Mouse (Mus musculus): ENCODE measurements at regions not wholly inside any gene's neighbourhood (a gene's known extent, or its start where the extent isn't known, plus 50 kb on each side); places are given as distances from the start of the nearest gene placed in this dataset.

DNA sequence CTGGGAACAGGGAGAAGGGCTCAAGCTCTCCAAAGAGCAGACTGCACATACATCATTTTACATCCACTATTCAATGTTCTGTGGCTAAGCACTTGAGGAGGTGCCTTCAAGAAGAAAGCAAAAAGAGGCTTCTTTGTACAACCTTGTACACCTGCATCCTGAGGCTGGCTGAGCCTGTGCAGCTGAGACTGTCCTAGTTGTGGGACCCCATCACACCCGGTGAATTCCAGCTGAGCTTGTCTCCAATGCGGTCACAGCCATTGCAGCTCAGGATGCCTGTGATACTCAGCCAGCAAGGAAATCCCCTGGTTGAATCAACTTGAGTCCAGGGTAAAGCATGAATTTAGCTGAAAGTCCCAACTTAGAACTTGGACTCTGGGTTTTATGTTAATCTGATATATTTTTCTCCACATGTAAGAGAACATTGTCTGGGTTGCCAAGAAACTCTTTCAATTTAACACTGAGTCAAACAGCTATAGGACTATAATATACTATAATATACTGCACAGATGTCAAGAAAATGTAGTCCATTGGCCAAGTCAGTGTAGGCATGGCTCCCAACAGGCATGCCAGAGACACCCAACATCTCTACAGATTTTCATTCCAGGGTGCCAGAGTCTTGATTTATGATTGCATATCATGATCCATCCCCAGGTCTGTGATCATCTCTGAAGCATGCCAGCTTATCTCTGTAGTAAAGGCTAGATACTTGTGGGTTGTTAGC, 599.2 kb downstream of the Pard3 start:
- no peak for DNase-seq (ENCODE audit: low spot score)

GRCm38 (mm10) chr8:127666606-127667005, 602.9 kb downstream of the Pard3 start:
- DNase-seq (ENCODE audit: low spot score), result no peak

DNA sequence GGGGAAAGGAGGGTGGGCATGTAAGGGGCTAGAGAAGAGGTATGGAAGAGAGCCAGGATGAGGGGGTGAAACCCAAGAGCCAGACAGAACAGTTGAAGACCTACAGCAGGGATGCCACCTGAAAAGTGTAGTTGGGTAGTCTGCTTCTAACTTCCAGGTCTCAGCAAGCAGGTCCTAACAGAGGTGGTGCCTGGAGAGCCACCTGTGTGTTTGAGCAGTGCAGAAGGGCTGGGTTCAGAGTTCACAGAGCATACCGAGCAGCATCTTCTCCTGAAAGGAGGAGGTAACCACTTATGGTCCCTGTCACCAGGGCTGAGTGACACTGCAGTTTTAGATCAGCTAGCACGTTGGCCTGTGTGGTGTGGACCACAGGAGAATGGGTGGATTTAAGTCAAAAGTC, 605.3 kb downstream of the Pard3 start:
- no peak for DNase-seq (ENCODE audit: low spot score)

GRCm38 (mm10) chr8:127674063-127674462, 610.4 kb downstream of the Pard3 start:
- DNase-seq (ENCODE audit: low spot score), result no peak

- DNase-seq (ENCODE audit: low spot score), result no peak
Observed at GRCm38 (mm10) chr8:127675377-127675776, 611.7 kb downstream of the Pard3 start.

GRCm38 (mm10) chr8:127680205-127680604, 616.5 kb downstream of the Pard3 start:
- no peak for DNase-seq (ENCODE audit: low spot score)

DNA sequence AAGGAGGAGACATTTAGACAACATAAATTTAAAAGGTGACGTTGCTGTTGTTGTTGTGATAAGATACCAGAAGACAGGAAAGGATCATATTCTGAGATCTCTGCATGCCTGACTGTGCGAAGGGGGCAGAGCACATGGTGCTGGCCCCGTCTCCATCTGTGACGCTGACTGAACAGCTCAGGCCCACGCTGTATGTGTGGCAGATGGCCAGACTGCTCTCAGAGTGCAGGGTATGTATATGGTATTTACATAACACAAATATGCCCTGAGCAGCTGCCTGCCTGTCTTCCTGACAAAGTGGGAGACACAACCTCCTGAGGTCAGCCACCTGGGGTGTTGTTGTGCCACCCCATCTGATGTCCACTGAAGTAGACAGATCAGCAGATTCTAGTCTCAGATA, 620.5 kb downstream of the Pard3 start:
- DNase-seq (ENCODE audit: low spot score), result no peak

DNA sequence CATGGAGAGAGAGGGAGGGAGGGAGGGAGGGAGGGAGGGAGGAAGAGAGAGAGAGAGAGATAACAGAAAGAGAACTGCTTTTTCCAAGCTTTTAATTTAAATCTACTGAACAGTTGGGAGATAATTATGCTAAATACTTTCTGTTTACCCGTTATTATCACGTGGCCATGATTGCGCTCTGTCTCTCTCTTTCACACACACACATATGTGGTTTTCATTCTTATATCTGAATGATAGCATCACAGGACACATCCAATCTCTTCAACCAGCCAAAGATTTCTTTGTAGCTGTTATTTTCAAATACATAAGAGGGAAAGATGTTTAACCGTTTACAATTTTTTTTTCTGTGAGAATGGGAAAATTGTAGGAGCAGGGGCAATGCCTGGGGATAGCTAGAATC, 627.1 kb downstream of the Pard3 start:
- DNase-seq (ENCODE audit: low spot score), result no peak

DNA sequence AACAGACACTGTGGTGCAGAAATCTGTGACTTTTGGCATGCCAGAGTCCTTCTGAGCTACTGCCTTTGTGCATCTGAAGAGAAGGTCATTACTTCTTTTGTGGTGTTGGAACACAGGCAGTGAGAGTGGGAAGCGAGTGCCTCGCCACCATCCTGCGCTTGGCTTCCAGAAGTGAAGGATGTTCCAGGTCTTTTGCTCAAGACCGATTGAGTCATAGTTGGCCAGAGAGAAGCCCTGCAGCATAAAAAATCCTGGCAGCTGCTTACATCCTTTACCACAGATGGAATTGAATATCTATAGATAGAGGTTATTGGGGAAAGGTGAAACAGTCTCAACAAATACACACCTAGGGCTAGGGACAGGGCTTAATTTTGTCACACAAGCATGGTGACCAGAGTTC, 634.7 kb downstream of the Pard3 start:
- DNase-seq (ENCODE audit: low spot score), result no peak

GRCm38 (mm10) chr8:127704406-127704805, 640.7 kb downstream of the Pard3 start:
- DNase-seq (ENCODE audit: low spot score), result no peak

- no peak for DNase-seq (ENCODE audit: low spot score)
Observed at GRCm38 (mm10) chr8:127706051-127706835, 642.5 kb downstream of the Pard3 start.

DNA sequence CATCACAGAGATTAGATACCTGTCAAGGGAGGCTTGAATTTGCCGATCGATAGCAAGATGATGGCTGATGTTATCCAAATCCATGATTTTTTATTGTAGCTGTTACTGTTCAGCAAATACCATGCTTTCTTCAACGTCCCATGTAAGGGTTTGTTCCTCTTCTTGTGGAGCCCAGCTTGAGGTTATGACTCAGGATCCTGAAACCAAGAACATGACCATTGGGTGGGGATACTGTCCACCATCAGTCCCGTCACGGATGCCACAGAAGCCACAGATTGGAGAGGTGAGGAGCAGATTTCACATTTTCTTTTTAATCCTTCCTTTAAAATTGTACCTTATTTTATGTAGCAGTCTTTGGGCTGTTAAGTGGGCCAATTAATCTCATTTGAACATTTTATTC, 645.7 kb downstream of the Pard3 start:
- no peak for DNase-seq (ENCODE audit: low spot score)

DNA sequence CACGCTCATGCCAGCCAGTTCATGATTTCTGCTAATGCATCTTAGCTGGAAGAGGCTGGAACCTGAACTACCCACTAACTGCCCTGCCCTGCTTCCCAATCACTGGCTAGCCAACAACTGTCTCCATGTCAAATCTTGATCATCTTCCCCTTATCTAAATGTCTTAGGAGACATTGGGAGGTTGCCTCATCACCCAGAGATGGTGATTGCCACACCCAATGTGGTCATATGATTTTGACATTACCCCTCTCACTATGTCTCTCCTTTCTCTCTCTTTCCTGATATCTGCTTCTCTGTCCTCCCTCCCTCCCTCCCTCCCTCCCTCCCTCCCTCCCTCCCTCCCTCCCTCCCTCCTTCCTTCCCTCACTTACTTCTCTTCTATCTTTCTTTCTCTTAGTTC, 643.3 kb upstream of the Nrp1 start:
- no peak for DNase-seq (ENCODE audit: low spot score)

DNA sequence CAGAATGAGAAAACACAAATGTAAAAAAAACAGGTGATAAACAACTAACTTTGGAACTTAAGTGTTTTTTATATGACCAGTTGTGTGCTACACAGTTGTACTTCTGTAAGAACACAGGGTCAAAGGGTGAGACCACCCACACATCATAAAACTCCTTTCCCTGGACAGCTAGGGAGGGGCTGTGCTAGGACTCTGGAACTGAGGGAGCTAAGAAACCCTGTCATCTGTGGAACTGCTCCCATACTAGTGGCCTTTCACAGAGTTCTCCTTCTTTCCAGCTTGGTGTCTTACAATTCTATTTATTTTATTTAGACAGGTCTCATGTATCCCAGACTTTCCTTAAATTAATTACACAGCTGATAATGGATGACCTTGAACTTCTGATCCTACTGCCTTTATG, 640.4 kb upstream of the Nrp1 start:
- DNase-seq (ENCODE audit: low spot score), result no peak

DNA sequence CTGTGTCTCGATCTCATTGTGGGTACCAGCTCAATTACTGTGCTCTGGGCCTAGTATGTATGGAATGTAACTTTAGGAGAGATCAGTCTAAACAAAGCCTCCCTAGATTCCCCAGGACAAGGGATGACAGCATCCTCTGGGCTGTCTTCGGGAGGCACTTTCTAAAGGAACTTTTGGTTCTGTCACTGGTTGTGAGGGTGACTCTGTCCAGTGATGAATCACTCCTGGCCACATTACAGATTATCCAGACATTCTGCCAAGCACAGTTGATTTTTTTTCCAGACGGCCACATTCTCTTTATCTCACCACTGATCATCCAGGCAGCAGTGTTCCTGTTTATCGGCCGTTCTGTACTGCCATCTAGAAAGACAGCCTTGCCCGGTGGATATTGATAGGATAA, 638.5 kb upstream of the Nrp1 start:
- no peak for DNase-seq (ENCODE audit: low spot score)

GRCm38 (mm10) chr8:127720593-127721290, 637.7 kb upstream of the Nrp1 start:
- DNase-seq (ENCODE audit: low spot score), result no peak

DNA sequence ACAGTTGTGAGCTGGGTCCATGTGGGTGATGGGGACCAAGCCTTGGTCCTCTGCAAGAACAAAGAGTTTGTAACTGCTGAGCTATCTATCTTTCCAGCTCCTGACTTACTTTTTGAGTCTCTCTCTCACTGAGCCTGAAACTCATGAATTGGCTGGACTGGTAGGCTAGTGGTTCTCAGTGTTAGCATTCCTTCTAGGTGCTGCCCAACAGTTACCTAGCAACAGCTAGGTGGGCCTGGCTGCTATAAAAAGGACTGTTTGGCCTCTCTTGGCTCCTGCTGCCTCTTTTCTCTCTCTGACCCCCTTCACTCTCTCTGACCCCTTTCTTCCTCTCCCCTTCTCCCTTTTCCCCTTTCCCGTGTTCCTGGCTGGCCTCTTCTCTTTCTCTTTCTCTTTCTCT, 636.8 kb upstream of the Nrp1 start:
- DNase-seq (ENCODE audit: low spot score), result no peak

- no peak for DNase-seq (ENCODE audit: low spot score)
Observed at GRCm38 (mm10) chr8:127734059-127734458, 624.3 kb upstream of the Nrp1 start.

DNA sequence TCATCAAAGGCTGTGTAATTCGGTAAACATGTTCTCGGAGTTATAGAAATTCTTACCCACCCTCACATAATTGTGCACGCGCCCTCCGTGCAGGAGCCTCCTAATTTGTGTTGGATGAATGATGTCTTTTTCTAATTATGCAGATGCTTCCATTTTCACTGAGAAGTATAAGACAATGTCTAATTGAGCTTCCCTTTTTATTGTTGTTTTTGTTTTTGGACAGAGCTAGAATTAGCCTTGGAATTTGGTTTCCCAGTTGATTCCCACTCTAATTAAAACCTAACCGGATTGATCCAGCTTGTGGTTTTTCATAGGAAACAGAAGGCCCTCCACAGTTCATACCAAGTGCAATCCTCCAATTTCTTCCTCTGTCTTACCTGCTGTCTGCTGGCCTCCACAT, 616.2 kb upstream of the Nrp1 start:
- no peak for DNase-seq (ENCODE audit: low spot score)

DNA sequence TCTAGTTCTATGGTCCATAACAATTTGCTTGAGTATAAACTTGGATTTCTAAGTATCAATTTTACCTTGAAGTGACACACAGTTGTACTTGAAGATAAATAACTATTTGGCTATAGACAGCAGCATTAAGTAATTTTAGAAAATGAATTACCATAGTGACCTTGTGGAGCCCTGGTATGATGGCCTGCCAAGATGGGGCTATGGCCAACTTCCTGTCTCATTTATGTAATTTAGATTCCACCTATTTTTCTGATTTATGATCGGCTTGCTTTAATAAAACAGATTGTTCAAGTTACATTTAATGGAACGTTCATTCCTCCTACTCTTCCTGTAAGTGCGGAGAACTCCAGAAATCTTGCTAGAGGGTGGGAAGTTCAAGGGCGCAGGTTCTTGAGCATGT, 613.2 kb upstream of the Nrp1 start:
- no peak for DNase-seq (ENCODE audit: low spot score)

- DNase-seq (ENCODE audit: low spot score), result no peak
Observed at GRCm38 (mm10) chr8:127746456-127746855, 611.9 kb upstream of the Nrp1 start.

DNA sequence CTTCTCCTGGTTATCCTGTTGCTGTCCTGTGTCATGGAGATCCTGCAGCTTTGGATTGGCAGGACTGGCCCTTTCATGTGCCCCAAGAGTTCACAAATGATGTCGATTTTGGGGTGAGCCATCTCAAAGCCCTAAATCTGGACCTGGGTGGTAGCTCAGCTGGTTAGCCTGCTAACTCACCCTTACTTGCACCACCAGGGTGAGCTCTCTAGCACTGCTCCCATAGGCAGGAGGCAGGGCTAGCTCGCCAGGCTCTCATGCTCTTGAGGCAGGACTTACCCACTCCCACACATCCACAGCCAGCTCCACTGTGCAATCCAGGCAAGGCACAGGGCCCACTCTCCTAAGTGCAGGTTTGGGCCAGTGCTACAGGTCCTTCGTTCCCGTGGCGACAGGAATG, 605.5 kb upstream of the Nrp1 start:
- DNase-seq (ENCODE audit: low spot score), result no peak
